Mouse (Mus musculus) liver, embryonic 11.5 days (tissue): Measurements from ENCODE around the gene Ccdc158. TPM values are rescaled to one million over a fixed set of nuclear protein-coding genes. Genes with fewer than 3 reads are reported as not detected.

Source experiments
- ATAC-seq: fragments of 200-750 bp; cut with Nextera tagmentation; replicated peaks from 2 replicates; pipeline ENCODE4 v1.8.0; 2017; ENCODE audit warnings: moderate number of reproducible peaks, mild to moderate bottlenecking, moderate TSS enrichment, moderate library complexity; ENCODE audit not compliant: low FRiP score
- DNase-seq: peaks from one replicate; pipeline ENCODE4 v3.0.0-alpha.2; 2017; ENCODE audit warnings: low spot score
- H3K27ac ChIP-seq: fragments of 300-500 bp; sonication (generic); 2 replicates; pipeline ENCODE4 v1.5.1; 2014; ENCODE audit warnings: mild to moderate bottlenecking, low read depth, low read length, control low read depth
- H3K27me3 ChIP-seq: fragments of 300-500 bp; sonication (generic); replicated peaks from 2 replicates; pipeline ENCODE4 v1.6.1; 2014; ENCODE audit warnings: low read length, mixed read lengths; ENCODE audit not compliant: control insufficient read depth, insufficient read depth
- H3K36me3 ChIP-seq: fragments of 300-500 bp; sonication (generic); 2 replicates; pipeline ENCODE4 v1.6.1; 2014; ENCODE audit warnings: mild to moderate bottlenecking, low read length, moderate library complexity, mixed read lengths; ENCODE audit not compliant: control insufficient read depth, insufficient read depth
- H3K4me1 ChIP-seq: fragments of 300-500 bp; sonication (generic); replicated peaks from 2 replicates; pipeline ENCODE4 v1.6.1; 2014; ENCODE audit warnings: low read length, mixed read lengths; ENCODE audit not compliant: control insufficient read depth, insufficient read depth
- H3K4me2 ChIP-seq: fragments of 300-500 bp; sonication (generic); 2 replicates; pipeline ENCODE4 v1.6.1; 2014; ENCODE audit warnings: mild to moderate bottlenecking, control low read depth, moderate library complexity
- H3K4me3 ChIP-seq: fragments of 300-500 bp; sonication (generic); 2 replicates; pipeline ENCODE4 v1.5.1; 2014; ENCODE audit warnings: low read depth, low read length, control low read depth
- H3K9ac ChIP-seq: fragments of 300-500 bp; sonication (generic); 2 replicates; pipeline ENCODE4 v1.6.1; 2014; ENCODE audit warnings: low read depth, low read length, control low read depth
- H3K9me3 ChIP-seq: fragments of 300-500 bp; sonication (generic); 2 replicates; pipeline ENCODE4 v1.6.1; 2016; ENCODE audit warnings: low read length, inconsistent platforms, mixed read lengths; ENCODE audit not compliant: control insufficient read depth
- WGBS: fragments of 180-500 bp; shearing (Covaris S2); extraction: QIAGEN DNeasy Blood & Tissue Kit; methylation state at CpG from one replicate; pipeline ENCODE4 v1.1.7; 2014; 5-methylcytosine and 5-hydroxymethylcytosine counted together
- polyA plus RNA-seq: library from polyadenylated mRNA; unstranded; fragments of >200 nt; fragmentation: Nextera tagmentation; extraction: Ambion mirVana; gene quantifications from 2 replicates; pipeline ENCODE4 v1.2.1, GENCODE M21; 2014

Ccdc158 gene
- polyA plus RNA-seq, 1 experiment from 2014 or later = 0.47 TPM

GRCm38 (mm10) chr5:92711666-92712290 is 36.7 kb upstream of the Ccdc158 start:
- no peaks in the 10 kb centered on the region for H3K36me3 ChIP-seq
- H3K27me3 ChIP-seq = no peaks in the 10 kb centered on the region
- no peaks in the 10 kb centered on the region for H3K4me1 ChIP-seq
- no peak overlapping the region for H3K27ac ChIP-seq
- H3K4me3 ChIP-seq = no peak overlapping the region
- no peaks in the 10 kb centered on the region for H3K9me3 ChIP-seq
- WGBS = 81% methylated on average over 5 of the region's 5 CpGs
- ATAC-seq = no peak
- no peak overlapping the region for H3K9ac ChIP-seq
- H3K4me2 ChIP-seq = no peak overlapping the region
- DNase-seq = no peak

DNA sequence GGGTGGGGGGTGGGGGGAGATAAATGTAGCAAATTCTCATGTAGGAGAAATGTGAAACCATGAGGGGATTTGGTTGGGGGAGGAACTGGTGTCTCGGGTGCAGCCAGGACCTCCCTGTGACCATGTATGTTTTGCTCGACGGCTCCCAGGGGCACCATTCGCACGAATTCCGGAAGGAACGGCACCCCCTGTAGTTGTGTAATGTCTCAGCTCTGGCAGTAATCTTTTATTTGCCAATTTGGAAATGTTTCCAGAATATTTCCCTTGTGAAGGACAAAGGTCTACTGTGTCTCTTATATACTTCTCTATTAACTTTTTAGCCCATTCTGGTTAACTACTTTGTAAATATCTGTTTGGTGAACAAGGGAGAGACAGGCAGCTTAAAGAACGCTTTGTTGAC is 35.7 kb upstream of the Ccdc158 start:
- no peak overlapping the region for H3K9ac ChIP-seq
- no peaks in the 10 kb centered on the region for H3K27me3 ChIP-seq
- H3K4me3 ChIP-seq = no peak overlapping the region
- H3K4me1 ChIP-seq = no peaks in the 10 kb centered on the region
- DNase-seq = no peak
- 76% methylated on average over 8 of the region's 8 CpGs for whole genome bisulfite sequencing
- no peaks in the 10 kb centered on the region for H3K9me3 ChIP-seq
- H3K27ac ChIP-seq = no peak overlapping the region
- no peak overlapping the region for H3K4me2 ChIP-seq
- H3K36me3 ChIP-seq = no peaks in the 10 kb centered on the region
- no peak for ATAC-seq

GRCm38 (mm10) chr5:92707921-92708491 is 32.9 kb upstream of the Ccdc158 start:
- DNase-seq = no peak
- ATAC-seq = no peak

GRCm38 (mm10) chr5:92703671-92704070 is 28.6 kb upstream of the Ccdc158 start:
- no peaks in the 10 kb centered on the region for H3K9me3 ChIP-seq
- no peak overlapping the region for H3K9ac ChIP-seq
- no peak for ATAC-seq
- H3K4me1 ChIP-seq = no peaks in the 10 kb centered on the region
- H3K4me3 ChIP-seq = no peak overlapping the region
- no peaks in the 10 kb centered on the region for H3K36me3 ChIP-seq
- WGBS = 79% methylated on average over 8 of the region's 8 CpGs
- DNase-seq = no peak
- H3K27me3 ChIP-seq = peaks cover 3% of the 10 kb centered on the region; the same call in 1 of the 2 replicates
- no peak overlapping the region for H3K27ac ChIP-seq
- no peak overlapping the region for H3K4me2 ChIP-seq

More at GRCm38 (mm10) chr5:92707921-92708491, 32.9 kb upstream of the Ccdc158 start:
- Histone ChIP-seq H3K9me3 (no peaks in the 10 kb centered on the region), H3K36me3 (no peaks in the 10 kb centered on the region), H3K27ac (no peak overlapping the region), H3K4me3 (no peak overlapping the region), H3K9ac (no peak overlapping the region), H3K4me1 (no peaks in the 10 kb centered on the region), H3K27me3 (no peaks in the 10 kb centered on the region), H3K4me2 (no peak overlapping the region)
- WGBS = 54% methylated on average over 7 of the region's 7 CpGs

- no peak overlapping the region for H3K27ac ChIP-seq
- no peaks in the 10 kb centered on the region for H3K9me3 ChIP-seq
- WGBS = 59% methylated on average over 11 of the region's 11 CpGs
- H3K4me2 ChIP-seq = no peak overlapping the region
- no peak for ATAC-seq
- H3K27me3 ChIP-seq = peaks cover 3% of the 10 kb centered on the region; the same call in 1 of the 2 replicates
- no peaks in the 10 kb centered on the region for H3K4me1 ChIP-seq
- H3K36me3 ChIP-seq = no peaks in the 10 kb centered on the region
- no peak overlapping the region for H3K4me3 ChIP-seq
- no peak for DNase-seq
- H3K9ac ChIP-seq = no peak overlapping the region
These were observed 26.7 kb upstream of the Ccdc158 start for GRCm38 (mm10) chr5:92701750-92702149.

DNA sequence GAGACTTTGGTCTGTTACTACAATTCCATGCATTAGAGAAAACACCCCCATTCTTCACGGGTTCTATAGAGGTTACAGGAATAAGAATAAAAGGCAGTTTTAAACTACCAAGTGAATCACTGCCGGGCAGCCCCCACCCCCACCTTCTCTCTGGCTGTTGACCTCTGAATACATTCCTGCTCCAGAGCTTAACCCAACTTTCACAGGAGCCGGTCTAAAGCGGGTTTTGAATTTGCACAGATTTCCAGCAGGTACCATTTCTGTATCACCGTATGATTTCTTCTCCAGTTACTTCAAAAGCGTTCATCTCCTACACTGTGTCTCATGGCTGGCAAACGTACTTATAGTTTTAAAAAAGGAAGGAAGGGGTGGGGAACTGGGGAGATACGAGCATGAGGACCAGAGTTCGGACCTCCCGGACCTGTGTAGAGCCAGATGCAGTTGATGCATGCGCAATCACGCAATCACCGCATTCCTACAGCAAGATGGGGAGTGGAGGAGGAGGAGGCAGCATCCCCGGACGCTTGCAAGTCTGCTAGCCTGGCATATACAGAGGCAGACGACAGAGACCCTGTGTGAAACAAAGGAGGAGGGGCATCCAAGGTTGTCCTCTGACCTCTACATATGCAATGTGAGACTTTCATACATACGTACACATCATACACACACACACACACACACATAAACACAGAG is 23.9 kb upstream of the Ccdc158 start:
- no peaks in the 10 kb centered on the region for H3K9me3 ChIP-seq
- H3K4me3 ChIP-seq = no peak overlapping the region
- no peaks in the 10 kb centered on the region for H3K4me1 ChIP-seq
- H3K27ac ChIP-seq = no peak overlapping the region
- peak overlapping the region; percentile 42 for H3K4me2 ChIP-seq
- no peaks in the 10 kb centered on the region for H3K36me3 ChIP-seq
- DNase-seq = no peak
- 33% methylated on average over 17 of the region's 17 CpGs for WGBS
- no peak overlapping the region for H3K9ac ChIP-seq
- ATAC-seq = no peak
- H3K27me3 ChIP-seq = peaks cover 3% of the 10 kb centered on the region; the same call in 1 of the 2 replicates

DNA sequence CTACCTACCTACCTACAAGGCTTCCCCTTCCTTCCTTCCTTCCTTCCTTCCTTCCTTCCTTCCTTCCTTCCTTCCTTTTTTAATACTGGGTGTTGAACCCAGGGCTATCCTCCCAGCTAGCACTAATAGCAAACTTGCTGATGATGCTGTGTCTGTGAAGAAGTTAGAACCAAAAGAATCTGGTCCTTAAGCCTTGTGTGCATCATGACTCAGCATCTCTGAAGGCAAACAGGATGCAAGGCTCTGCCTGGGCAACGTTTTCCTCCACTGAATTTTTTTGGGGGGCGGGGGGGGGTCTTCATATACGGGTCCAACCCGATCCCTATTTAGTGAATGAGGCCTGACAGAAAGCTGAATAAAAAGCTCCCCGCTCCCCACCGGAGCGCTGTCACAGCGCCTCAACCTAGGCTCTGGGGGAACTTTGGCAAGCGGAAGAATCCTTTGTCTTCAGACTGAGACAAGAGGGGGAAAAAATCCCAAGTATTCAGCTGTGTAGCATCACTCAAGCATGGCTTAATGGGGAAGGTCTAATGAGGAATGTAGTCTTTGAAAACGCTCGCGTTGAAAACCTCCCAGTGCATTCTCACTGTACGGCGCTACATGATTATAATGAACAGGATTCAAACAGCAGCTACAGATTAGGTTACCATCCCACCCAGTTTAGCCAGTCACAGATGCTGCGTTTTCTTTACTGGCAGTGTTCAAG is 23.2 kb upstream of the Ccdc158 start:
- 11% methylated on average over 15 of the region's 15 CpGs for WGBS
- H3K9ac ChIP-seq = no peak overlapping the region
- ATAC-seq (no peak), DNase-seq (no peak)
- H3K27me3 ChIP-seq = peaks cover 3% of the 10 kb centered on the region; the same call in 1 of the 2 replicates
- H3K4me1 ChIP-seq = no peaks in the 10 kb centered on the region
- H3K9me3 ChIP-seq = no peaks in the 10 kb centered on the region
- peak overlapping the region; percentile 42 for H3K4me2 ChIP-seq
- no peaks in the 10 kb centered on the region for H3K36me3 ChIP-seq
- H3K4me3 ChIP-seq = no peak overlapping the region
- H3K27ac ChIP-seq = no peak overlapping the region

DNA sequence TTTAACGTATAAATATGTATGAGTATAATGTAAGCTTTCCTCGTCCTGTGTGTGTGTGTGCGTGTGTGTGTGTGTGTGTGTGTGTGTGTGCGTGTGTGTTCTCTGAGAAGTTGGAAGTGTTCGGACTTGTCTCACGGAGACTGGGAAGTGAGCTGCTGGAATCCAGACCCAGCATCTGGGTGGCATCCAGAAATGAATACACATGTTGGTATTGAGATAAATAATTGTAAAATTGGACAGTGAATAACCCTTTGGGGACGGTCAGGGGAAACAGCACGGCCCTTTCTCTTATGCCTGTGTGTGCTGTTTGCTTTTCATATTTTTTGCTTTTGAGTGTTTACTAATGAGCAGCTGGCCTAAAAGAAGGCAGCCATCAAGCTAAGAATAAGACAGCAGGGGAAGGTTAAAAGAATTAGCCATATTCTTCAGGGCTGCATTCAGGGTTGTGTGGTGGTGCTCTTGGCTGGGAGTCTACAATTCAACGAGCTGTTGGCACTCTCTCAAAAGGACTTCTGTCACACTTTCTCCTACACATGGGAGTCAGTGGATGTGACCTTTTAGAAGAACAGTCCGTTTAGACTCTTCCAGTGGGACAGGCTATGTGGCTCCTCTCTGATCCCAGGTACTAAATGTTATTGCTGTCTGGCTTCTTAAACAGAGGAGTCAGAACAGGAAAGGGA is 19.4 kb upstream of the Ccdc158 start:
- no peaks in the 10 kb centered on the region for H3K36me3 ChIP-seq
- no peaks in the 10 kb centered on the region for H3K9me3 ChIP-seq
- H3K4me3 ChIP-seq = no peak overlapping the region
- 84% methylated on average over 10 of the region's 10 CpGs for WGBS
- no peak overlapping the region for H3K9ac ChIP-seq
- peaks cover 3% of the 10 kb centered on the region; the same call in 1 of the 2 replicates for H3K27me3 ChIP-seq
- H3K4me2 ChIP-seq = no peak overlapping the region
- ATAC-seq (no peak), DNase-seq (no peak)
- H3K27ac ChIP-seq = no peak overlapping the region
- no peaks in the 10 kb centered on the region for H3K4me1 ChIP-seq
